Mouse (Mus musculus) monocyte, adult 59 days (primary cell): ENCODE data around the gene Gm20911. TPM values are rescaled to one million over a fixed set of nuclear protein-coding genes. Genes with fewer than 3 reads are reported as not detected.

Experiments used
- total RNA-seq, 2 experiments: library from RNA; stranded (reverse); gene quantifications; one replicate each; pipeline ENCODE4 v1.2.4; 2023

Gene Gm20911
- total RNA-seq = not detected

GRCm38 (mm10) chrY:81457707-81458106 lies at the start of gene Gm20911:
TSS of gene Gm20911 (plus strand) at chrY:81458007.

